Mouse (Mus musculus) ES-E14 (cell line): ENCODE data around the gene Wdr5. TPM values are rescaled to one million over a fixed set of nuclear protein-coding genes. Genes with fewer than 3 reads are reported as not detected.

Source experiments
- DNase-seq: peaks from one replicate; pipeline ENCODE4 v3.0.0-alpha.2; 2013; ENCODE audit warnings: low read depth, low spot score
- H3K27ac ChIP-seq: 2 replicates; pipeline ENCODE4 v1.5.1; 2012; ENCODE audit warnings: low read depth, mild to moderate bottlenecking, low read length, moderate library complexity, mixed read lengths; ENCODE audit not compliant: poor library complexity, insufficient read depth, severe bottlenecking
- H3K36me3 ChIP-seq: 2 replicates; pipeline ENCODE4 v1.6.1; 2012; ENCODE audit warnings: mild to moderate bottlenecking, low read length, moderate library complexity, mixed read lengths; ENCODE audit not compliant: control insufficient read depth, poor library complexity, insufficient read depth, severe bottlenecking
- H3K4me1 ChIP-seq, 2 experiments: fragments of 150-350 bp in 1 of 2; sonication (generic) in 1 of 2; 2 replicates each; pipeline ENCODE4 v1.6.1; 2012; ENCODE audit warnings: low read length in 2 of 2, mild to moderate bottlenecking in 1 of 2, mixed read lengths in 1 of 2; ENCODE audit not compliant: control insufficient read depth in 2 of 2, insufficient read depth in 2 of 2, poor library complexity in 1 of 2
- H3K4me3 ChIP-seq, 2 experiments: fragments of 150-350 bp in 1 of 2; sonication (generic) in 1 of 2; 2 replicates each; pipeline ENCODE4 v1.5.1; 2012; ENCODE audit warnings: low read length in 2 of 2, low read depth in 1 of 2, mild to moderate bottlenecking in 1 of 2, mixed read lengths in 1 of 2; ENCODE audit not compliant: insufficient read depth in 1 of 2, poor library complexity in 1 of 2, severe bottlenecking in 1 of 2
- H3K9ac ChIP-seq: 2 replicates; pipeline ENCODE4 v1.6.1; 2012; ENCODE audit warnings: low read depth, mild to moderate bottlenecking, low read length, mixed read lengths; ENCODE audit not compliant: poor library complexity, insufficient read depth, severe bottlenecking
- H3K9me3 ChIP-seq: fragments of 150-350 bp; sonication (generic); 2 replicates; pipeline ENCODE4 v1.6.1; 2012; ENCODE audit warnings: low read depth, mild to moderate bottlenecking, low read length; ENCODE audit not compliant: control insufficient read depth, insufficient read depth
- CHD2 ChIP-seq: IDR thresholded peaks from 2 replicates; pipeline ENCODE4 v1.6.1; 2014; ENCODE audit warnings: mild to moderate bottlenecking, low read depth, low read length, inconsistent platforms
- HCFC1 ChIP-seq: IDR thresholded peaks from 2 replicates; pipeline ENCODE4 v1.6.1; 2012; ENCODE audit warnings: low read length, inconsistent platforms, borderline replicate concordance; ENCODE audit not compliant: insufficient read depth
- MAFK ChIP-seq: IDR thresholded peaks from 2 replicates; pipeline ENCODE4 v1.6.1; 2014; ENCODE audit warnings: mild to moderate bottlenecking, low read depth, low read length, inconsistent platforms; ENCODE audit not compliant: insufficient read depth
- ZC3H11A ChIP-seq: IDR thresholded peaks from 2 replicates; pipeline ENCODE4 v1.6.1; 2012; ENCODE audit warnings: low read depth, mild to moderate bottlenecking, inconsistent platforms, low read length, borderline replicate concordance
- ZNF384 ChIP-seq: IDR thresholded peaks from 2 replicates; pipeline ENCODE4 v1.6.1; 2012; ENCODE audit warnings: low read depth, low read length, inconsistent platforms
- in situ Hi-C, 2 experiments: fragments of 600-800 bp; cut with MboI; formaldehyde crosslinking; loops; one replicate each; pipeline ENCODE4 v1.15.1; 2025; ENCODE audit warnings: low sequenced_read_pairs in 2 of 2, inconsistent platforms in 1 of 2; ENCODE audit not compliant: unreplicated experiment in 2 of 2
- total RNA-seq: library from RNA; depleted of rRNA; stranded (reverse); fragments of 300-350 nt; gene quantifications from 2 replicates; pipeline ENCODE4 v1.2.3, GENCODE M21; 2012

Wdr5 gene
- total RNA-seq, 1 experiment: 106 TPM

- peaks cover 0 to 8% of the 10 kb centered on the region in 2 experiments; a peak in 1 of 4 replicates for H3K4me1 ChIP-seq
- no peak for DNase-seq
- H3K9me3 ChIP-seq: no peaks in the 10 kb centered on the region
Observed at GRCm38 (mm10) chr2:27539336-27539735, 24.4 kb downstream of the Wdr5 start.

GRCm38 (mm10) chr2:27539772-27540514, 25.0 kb downstream of the Wdr5 start:
- in situ Hi-C loops: no loop called here

More at GRCm38 (mm10) chr2:27539336-27539735, 24.4 kb downstream of the Wdr5 start:
- Histone ChIP-seq H3K9ac (no peak overlapping the region), H3K4me3 (peak overlapping the region in 1 of 2 experiments; percentile 7; a peak in 2 of 4 replicates), H3K27ac (no peak overlapping the region), H3K36me3 (peaks cover 29% of the 10 kb centered on the region)
- TF ChIP-seq ZNF384 (no peak), ZC3H11A (no peak), HCFC1 (no peak), MAFK (no peak), CHD2 (no peak)
- in situ Hi-C loops: no loop called here

GRCm38 (mm10) chr2:27540515-27540836, 25.5 kb downstream of the Wdr5 start:
- peak overlapping the region; percentile 73 for H3K27ac ChIP-seq
- H3K36me3 ChIP-seq: peaks cover 17% of the 10 kb centered on the region
- TF ChIP-seq ZC3H11A (no peak), CHD2 (no peak), HCFC1 (no peak), ZNF384 (no peak), MAFK (no peak)
- H3K4me3 ChIP-seq: peak overlapping the region; percentile 55 to 72
- H3K4me1 ChIP-seq: peaks cover 0 to 9% of the 10 kb centered on the region in 2 experiments; a peak in 1 of 4 replicates
- no peak for DNase-seq
- in situ Hi-C loops: no loop called here
- H3K9ac ChIP-seq: peak overlapping the region; percentile 75
- H3K9me3 ChIP-seq: no peaks in the 10 kb centered on the region

More at GRCm38 (mm10) chr2:27539772-27540514, 25.0 kb downstream of the Wdr5 start:
- H3K9ac ChIP-seq: peak overlapping the region; percentile 75
- DNase-seq: peak; percentile 96
- no peaks in the 10 kb centered on the region for H3K9me3 ChIP-seq
- peak; percentile 74; the same call in 1 of the 2 replicates for TF ChIP-seq HCFC1
- no peak for TF ChIP-seq ZNF384
- TF ChIP-seq CHD2: peak; percentile 90
- peak; percentile 96 for TF ChIP-seq MAFK
- H3K36me3 ChIP-seq: peaks cover 22% of the 10 kb centered on the region
- peak overlapping the region; percentile 55 to 72 for H3K4me3 ChIP-seq
- peaks cover 0 to 9% of the 10 kb centered on the region in 2 experiments; a peak in 1 of 4 replicates for H3K4me1 ChIP-seq
- peak overlapping the region; percentile 73 for H3K27ac ChIP-seq

GRCm38 (mm10) chr2:27541225-27541624, 26.3 kb downstream of the Wdr5 start:
- H3K36me3 ChIP-seq: peaks cover 10% of the 10 kb centered on the region
- peaks cover 0 to 9% of the 10 kb centered on the region in 2 experiments; a peak in 1 of 4 replicates for H3K4me1 ChIP-seq
- in situ Hi-C loops: no loop called here
- H3K9ac ChIP-seq: peak overlapping the region; percentile 75; the same call in 1 of the 2 replicates
- DNase-seq: no peak
- peak overlapping the region; percentile 17; the same call in 1 of the 2 replicates for H3K27ac ChIP-seq
- no peaks in the 10 kb centered on the region for H3K9me3 ChIP-seq
- peak overlapping the region; percentile 55 to 72; a peak in 3 of 4 replicates for H3K4me3 ChIP-seq
- TF ChIP-seq ZC3H11A (no peak), ZNF384 (no peak), MAFK (no peak), CHD2 (no peak)
